Mouse (Mus musculus) NIH3T3 (cell line): ENCODE data around the gene Gtf2a1l.

Experiments
- DNase-seq: peaks from one replicate; pipeline ENCODE4 v3.0.0-alpha.2; 2012; ENCODE audit warnings: low read depth

Gene Gtf2a1l

GRCm38 (mm10) chr17:88653375-88653769 lies 15.1 kb upstream of the Gtf2a1l start:
- no peak for DNase-seq

GRCm38 (mm10) chr17:88658510-88658909 lies 9.9 kb upstream of the Gtf2a1l start:
- no peak for DNase-seq

- DNase-seq, result no peak
Measured at GRCm38 (mm10) chr17:88666076-88666475, 2.4 kb upstream of the Gtf2a1l start.

- no peak for DNase-seq
Measured at GRCm38 (mm10) chr17:88669921-88670320, 1.5 kb downstream of the Gtf2a1l start.

GRCm38 (mm10) chr17:88670800-88671199 lies 2.3 kb downstream of the Gtf2a1l start:
- DNase-seq, result no peak

GRCm38 (mm10) chr17:88675310-88676309 lies 7.2 kb downstream of the Gtf2a1l start:
- DNase-seq, result no peak

GRCm38 (mm10) chr17:88688226-88688625 lies 19.8 kb downstream of the Gtf2a1l start:
- DNase-seq, result no peak

GRCm38 (mm10) chr17:88696656-88697333 lies 28.3 kb downstream of the Gtf2a1l start:
- DNase-seq, result no peak

GRCm38 (mm10) chr17:88700901-88701300 lies 32.4 kb downstream of the Gtf2a1l start:
- DNase-seq, result no peak

GRCm38 (mm10) chr17:88702345-88702744 lies 33.9 kb downstream of the Gtf2a1l start:
- peak; percentile 9 for DNase-seq

- no peak for DNase-seq
Measured at GRCm38 (mm10) chr17:88703112-88703511, 34.7 kb downstream of the Gtf2a1l start.

- no peak for DNase-seq
Measured at GRCm38 (mm10) chr17:88706231-88706649, 37.8 kb downstream of the Gtf2a1l start.

- no peak for DNase-seq
Measured at GRCm38 (mm10) chr17:88749646-88750045, 81.2 kb downstream of the Gtf2a1l start.

- peak; percentile 55 for DNase-seq
Measured at GRCm38 (mm10) chr17:88752827-88753471, 84.5 kb downstream of the Gtf2a1l start.

GRCm38 (mm10) chr17:88753472-88753857 lies 85.0 kb downstream of the Gtf2a1l start:
- DNase-seq, result no peak

GRCm38 (mm10) chr17:88755776-88756175 lies 87.3 kb downstream of the Gtf2a1l start:
- no peak for DNase-seq

- DNase-seq, result no peak
Measured at GRCm38 (mm10) chr17:88758003-88758437, 89.6 kb downstream of the Gtf2a1l start.

- no peak for DNase-seq
Measured at GRCm38 (mm10) chr17:88763396-88764135, 95.1 kb downstream of the Gtf2a1l start.

- DNase-seq, result no peak
Measured at GRCm38 (mm10) chr17:88764136-88764485, 95.7 kb downstream of the Gtf2a1l start.
